Comparison of ENCODE assay signal across 8 mouse cellular contexts in the genomic region with DNA sequence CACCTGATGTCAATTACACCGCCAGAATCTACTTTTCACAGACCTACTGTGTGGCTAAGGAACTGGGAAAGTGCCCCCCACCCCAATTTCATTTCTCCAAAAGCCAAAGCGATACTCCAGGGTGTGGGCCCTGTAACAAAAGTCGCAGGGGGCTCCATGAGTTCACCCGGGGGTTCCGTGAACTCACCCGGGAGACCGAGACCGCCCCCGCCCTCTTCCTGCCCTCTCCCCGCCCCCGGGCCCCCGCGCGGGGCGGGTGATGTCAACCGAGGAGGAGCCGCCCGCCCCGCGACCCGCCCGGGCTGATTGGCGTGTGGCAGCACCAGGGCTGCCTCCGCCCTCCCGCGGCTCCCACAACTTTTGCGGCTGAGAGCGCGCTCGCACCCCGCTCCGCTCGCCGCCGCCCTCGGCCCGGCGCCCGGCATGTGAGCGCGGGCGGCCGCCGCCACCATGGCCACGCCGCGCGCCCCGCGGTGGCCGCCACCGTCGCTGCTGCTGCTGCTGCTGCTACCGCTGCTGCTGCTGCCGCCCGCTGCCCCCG. TPM values are rescaled to one million over a fixed set of nuclear protein-coding genes. Genes with fewer than 3 reads are reported as not detected.
A peak's percentile ranks its signal among the peaks of the same experiment; 100 is the strongest.
DNase-seq lines count a peak whose midpoint lies in the region; ATAC-seq and TF ChIP-seq lines count a peak whose summit lies in the region.

Gene Heg1, plus strand, starts transcription at position 209 of the 541 bp plus-strand sequence.

- H3K4me3 ChIP-seq in G1E (ENCODE audit: low read depth, low read length) = peak within 1 kb of the TSS; percentile 79
- peak within 1 kb of the TSS; percentile 92 for H3K4me3 ChIP-seq in forebrain, embryonic 13.5 days
- H3K4me3 ChIP-seq in lung, adult 2 months (replicated peaks; ENCODE audit: extremely low read depth, low read depth, low read length) = peak within 1 kb of the TSS; percentile 92

- intact Hi-C loops in heart, postnatal 10 days (cut with DNase I) = loop anchor here (2.0 kb wide), 2 partner anchors 29 to 103 kb away; no protein-coding TSS in a partner anchor

- peak within 1 kb of the TSS; percentile 98 for H3K9ac ChIP-seq in forebrain, embryonic 13.5 days

- peak; percentile 65; the same call in 1 of the 2 replicates for TF ChIP-seq POLR2A in lung, adult 2 months (IDR thresholded peaks at IDR 0.05; ENCODE audit: borderline replicate concordance, extremely low read depth, low read depth, low read length)

- peaks cover 38% of the 10 kb centered on the region for H3K4me1 ChIP-seq in G1E (ENCODE audit: insufficient read depth, low read depth, low read length)
- H3K4me1 ChIP-seq in forebrain, embryonic 13.5 days = peaks cover 47% of the 10 kb centered on the region
- H3K4me1 ChIP-seq in lung, adult 2 months (ENCODE audit: control insufficient read depth, insufficient read depth, low read length) = peaks cover 29% of the 10 kb centered on the region

- peak within 1 kb of the TSS; percentile 82 for H3K4me2 ChIP-seq in forebrain, embryonic 13.5 days

- peak; percentile 49 for ATAC-seq in G1E (ENCODE audit: extremely low read depth, insufficient number of reproducible peaks, low FRiP score, poor library complexity, severe bottlenecking)
- ATAC-seq in cerebellum, adult (ENCODE audit: insufficient number of reproducible peaks, low FRiP score, low TSS enrichment) = peak; percentile 49; the same call in 1 of the 2 replicates
- peak; percentile 84 for ATAC-seq in forebrain, embryonic 13.5 days

- H3K9me3 ChIP-seq in G1E (replicated peaks) = no peaks in the 10 kb centered on the region
- H3K9me3 ChIP-seq in forebrain, embryonic 13.5 days (replicated peaks) = no peaks in the 10 kb centered on the region

- no peaks in the 10 kb centered on the region for H3K36me3 ChIP-seq in G1E (replicated peaks)
- peaks cover 4% of the 10 kb centered on the region; the same call in 1 of the 2 replicates for H3K36me3 ChIP-seq in forebrain, embryonic 13.5 days (ENCODE audit: poor library complexity, severe bottlenecking)

- under 1% methylated on average over 24 of the region's 57 CpGs for WGBS in forebrain, embryonic 13.5 days
- 2% methylated on average over 50 of the region's 57 CpGs for WGBS in lung, adult 2 months

- peak within 1 kb of the TSS; percentile 78 for H3K27ac ChIP-seq in forebrain, embryonic 13.5 days

- TF ChIP-seq CTCF in G1E (IDR thresholded peaks at IDR 0.05; ENCODE audit: low read depth, low read length) = no peak
- TF ChIP-seq CTCF in lung, adult 2 months (IDR thresholded peaks at IDR 0.05; ENCODE audit: insufficient read depth, low read length) = no peak

- H3K27me3 ChIP-seq in G1E (ENCODE audit: insufficient read depth, low read length) = peaks cover 34% of the 10 kb centered on the region
- H3K27me3 ChIP-seq in forebrain, embryonic 13.5 days = no peaks in the 10 kb centered on the region

- peak; percentile 78 for DNase-seq in G1E (ENCODE audit: low spot score)
- peak; percentile 88 to 91 for DNase-seq in heart, postnatal 10 days
- peak; percentile 81 to 88 for DNase-seq in kidney, postnatal 4 days
- DNase-seq in lung, adult 2 months = peak; percentile 82
- peak; percentile 78 for DNase-seq in ovary, adult 18-20 months (ENCODE audit: low spot score)
- DNase-seq in thymus, postnatal 0 days (ENCODE audit: low spot score) = peak; percentile 89

RNA-seq across cellular contexts. Expression of gene Heg1, which starts in this region (rescaled TPM):
- total RNA-seq in G1E (2014; fragmentation: Nextera tagmentation) (35.6 and 36.4 TPM in 2 replicates), G1E (2017) (5.4 and 6.1 TPM in 2 replicates)
- polyA plus RNA-seq in G1E (2012) = 2.7 and 2.9 TPM in 2 replicates
- 21.3 and 22.3 TPM in 2 replicates for polyA plus RNA-seq in forebrain, embryonic 13.5 days (2015; fragmentation: Nextera tagmentation; extraction: Ambion mirVana)
- 100 to 1,000 TPM; 234 to 263 TPM for total RNA-seq in heart, postnatal 10 days (2021)
- 150 and 153 TPM in 2 replicates for polyA plus RNA-seq in lung, adult 2 months (2012; rRNA removed)
- polyA plus RNA-seq in thymus, postnatal 0 days (2015; fragmentation: Nextera tagmentation; extraction: Ambion mirVana) = 15.3 and 17.1 TPM in 2 replicates

Comparison
In these comparisons a context has a peak if more than half of its experiments do, and no peak if none do; other contexts are left out.
1. Peak in every context shown above with its lines: DNase-seq, ATAC-seq, H3K4me3 ChIP-seq and H3K27ac ChIP-seq.
2. RNA of gene Heg1 (total RNA-seq): 234 to 263 TPM in heart, postnatal 10 days; 5.4 to 36.4 TPM in G1E; every median in the first group is over 4 times any median in the second.